Mouse (Mus musculus): ENCODE results near the gene Cfl2.

GRCm38 (mm10) chr12:54822836-54823426, 39.7 kb downstream of the Cfl2 start:
- TF ChIP-seq ZC3H11A (IDR thresholded peaks at IDR 0.05; ENCODE audit: borderline replicate concordance, low read depth, low read length), result no peak
- TF ChIP-seq MAFK (IDR thresholded peaks at IDR 0.05; ENCODE audit: insufficient read depth, low read depth, low read length), result no peak
